Mouse (Mus musculus): Measurements from ENCODE around the gene Mei1. TPM values are rescaled to one million over a fixed set of nuclear protein-coding genes. Genes with fewer than 3 reads are reported as not detected.

The Mei1 gene
- total RNA-seq, 4 experiments from 2014 or later = 0.74 to 4.1 (median 2.4) TPM

GRCm38 (mm10) chr15:82152435-82152834 lies 82.6 kb downstream of the Mei1 start:
- no peak for DNase-seq

GRCm38 (mm10) chr15:82156298-82156697 lies 86.5 kb downstream of the Mei1 start:
- no peak for DNase-seq

GRCm38 (mm10) chr15:82156902-82157301 lies 87.1 kb downstream of the Mei1 start:
- no peak for DNase-seq

- DNase-seq = no peak
Observed at GRCm38 (mm10) chr15:82158243-82159035, 88.6 kb downstream of the Mei1 start.

- DNase-seq = no peak
Observed at GRCm38 (mm10) chr15:82159471-82159870, 89.7 kb downstream of the Mei1 start.

GRCm38 (mm10) chr15:82160731-82161640 lies 91.2 kb downstream of the Mei1 start:
- DNase-seq = no peak

- DNase-seq = no peak
Observed at GRCm38 (mm10) chr15:82161965-82162600, 92.3 kb downstream of the Mei1 start.

GRCm38 (mm10) chr15:82163356-82164060 lies 93.7 kb downstream of the Mei1 start:
- no peak for DNase-seq

- no peak for DNase-seq
Observed at GRCm38 (mm10) chr15:82164061-82164399, 94.2 kb downstream of the Mei1 start.

- no peak for DNase-seq
Observed at GRCm38 (mm10) chr15:82164496-82164895, 94.7 kb downstream of the Mei1 start.

GRCm38 (mm10) chr15:82165332-82166239 lies 95.8 kb downstream of the Mei1 start:
- peak; percentile 49 for DNase-seq

- DNase-seq = no peak
Observed at GRCm38 (mm10) chr15:82166240-82167100, 96.7 kb downstream of the Mei1 start.

GRCm38 (mm10) chr15:82167201-82168168 lies 97.7 kb downstream of the Mei1 start:
- no peak for DNase-seq

- DNase-seq = no peak
Observed at GRCm38 (mm10) chr15:82169671-82170070, 99.9 kb downstream of the Mei1 start.

- DNase-seq = no peak
Observed at GRCm38 (mm10) chr15:82170437-82171377, 100.9 kb downstream of the Mei1 start.

- no peak for DNase-seq
Observed at GRCm38 (mm10) chr15:82172648-82173047, 102.9 kb downstream of the Mei1 start.

GRCm38 (mm10) chr15:82175091-82175490 lies 105.3 kb downstream of the Mei1 start:
- DNase-seq = peak; percentile 25

All from adrenal gland, adult 8-10 months (tissue).